In genomic region chr11:96827062-96827581, GRCm38 (mm10) we compare ENCODE assay signal across 8 mouse cellular contexts. TPM values are rescaled to one million over a fixed set of nuclear protein-coding genes. Genes with fewer than 3 reads are reported as not detected.
DNase-seq lines count a peak whose midpoint lies in the region; ATAC-seq and TF ChIP-seq lines count a peak whose summit lies in the region.

No protein-coding gene starts in this region.

- H3K4me1 ChIP-seq in CH12.LX (ENCODE audit: control insufficient read depth in 1 of 2, insufficient read depth in 2 of 2), result peaks cover 12 to 54% of the 10 kb centered on the region in 2 experiments
- peaks cover 40 to 65% of the 10 kb centered on the region in 2 experiments for H3K4me1 ChIP-seq in heart, embryonic 14.5 days (ENCODE audit: control insufficient read depth in 2 of 2, insufficient read depth in 2 of 2, low read length in 2 of 2)
- H3K4me1 ChIP-seq in neural tube, embryonic 15.5 days, result peaks cover 71% of the 10 kb centered on the region

- no peak for TF ChIP-seq RAD21 in CH12.LX (IDR thresholded peaks at IDR 0.05; ENCODE audit: low read depth, low read length)

- DNase-seq in adrenal gland, adult (ENCODE audit: inconsistent age in 2 of 2, low spot score in 1 of 2), result peak; percentile 55 to 73
- DNase-seq in adrenal gland, postnatal 14 days, result no peak
- DNase-seq in CH12.LX (ENCODE audit: extremely low read depth), result no peak
- DNase-seq in kidney, postnatal 10 days, result peak; percentile 68
- no peak for DNase-seq in layer of hippocampus, adult 8-10 months (ENCODE audit: low spot score in 2 of 2)
- no peak for DNase-seq in gastrocnemius, postnatal 10 days

- H3K27ac ChIP-seq in CH12.LX (ENCODE audit: insufficient read depth, low read depth), result peak overlapping the region; percentile 2; the same call in 1 of the 2 replicates
- H3K27ac ChIP-seq in heart, embryonic 14.5 days (replicated peaks in 1 of 2; ENCODE audit: control insufficient read depth in 1 of 2, insufficient read depth in 1 of 2, low read depth in 2 of 2, low read length in 2 of 2), result peak overlapping the region; percentile 55 to 99
- H3K27ac ChIP-seq in neural tube, embryonic 15.5 days (replicated peaks), result no peak overlapping the region

- no peaks in the 10 kb centered on the region for H3K9me3 ChIP-seq in CH12.LX (replicated peaks; ENCODE audit: low read length)
- no peaks in the 10 kb centered on the region for H3K9me3 ChIP-seq in heart, embryonic 14.5 days (ENCODE audit: control insufficient read depth, low read length)
- no peaks in the 10 kb centered on the region for H3K9me3 ChIP-seq in neural tube, embryonic 15.5 days (replicated peaks)

- peak overlapping the region; percentile 91 for H3K4me2 ChIP-seq in CH12.LX (ENCODE audit: insufficient read depth, low read depth, poor library complexity, severe bottlenecking)
- H3K4me2 ChIP-seq in heart, embryonic 14.5 days (ENCODE audit: low read length), result peak overlapping the region; percentile 98
- peak overlapping the region; percentile 94 for H3K4me2 ChIP-seq in neural tube, embryonic 15.5 days

- H3K9ac ChIP-seq in CH12.LX (ENCODE audit: insufficient read depth, low read depth), result peak overlapping the region; percentile 94
- H3K9ac ChIP-seq in heart, embryonic 14.5 days (ENCODE audit: low read length), result peak overlapping the region; percentile 92
- 0 out of 2 replicates have a peak overlapping the region, but pooled peaks have one; percentile 14 for H3K9ac ChIP-seq in neural tube, embryonic 15.5 days (replicated peaks)

- no peak for TF ChIP-seq EP300 in CH12.LX (IDR thresholded peaks at IDR 0.05; ENCODE audit: low read length)

- no peak for TF ChIP-seq CTCF in CH12.LX (conservative IDR thresholded peaks at IDR 0.05 in 1 of 2, IDR thresholded peaks at IDR 0.05 in 1 of 2; ENCODE audit: low read depth in 2 of 2, low read length in 2 of 2)

- peaks cover 16 to 33% of the 10 kb centered on the region in 2 experiments for H3K36me3 ChIP-seq in CH12.LX (replicated peaks in 1 of 2; ENCODE audit: control insufficient read depth in 1 of 2, insufficient read depth in 1 of 2, low read length in 1 of 2)
- peaks cover 28% of the 10 kb centered on the region for H3K36me3 ChIP-seq in heart, embryonic 14.5 days (ENCODE audit: control insufficient read depth, insufficient read depth, low read length)
- H3K36me3 ChIP-seq in neural tube, embryonic 15.5 days, result peaks cover 10% of the 10 kb centered on the region

- TF ChIP-seq POLR2A in CH12.LX (IDR thresholded peaks at IDR 0.05; ENCODE audit: low read depth, low read length), result no peak

- H3K27me3 ChIP-seq in CH12.LX (replicated peaks), result no peaks in the 10 kb centered on the region
- no peaks in the 10 kb centered on the region for H3K27me3 ChIP-seq in heart, embryonic 14.5 days (ENCODE audit: control insufficient read depth, insufficient read depth, low read length)
- no peaks in the 10 kb centered on the region for H3K27me3 ChIP-seq in neural tube, embryonic 15.5 days (replicated peaks)

- no peak for ATAC-seq in heart, embryonic 14.5 days (ENCODE audit: insufficient number of reproducible peaks, insufficient read depth, low FRiP score, low read depth)
- no peak for ATAC-seq in neural tube, embryonic 15.5 days (ENCODE audit: low FRiP score)

- dilution Hi-C loops in CH12.LX (cut with MboI; ENCODE audit: extremely low pct_ligation_motif_present, extremely low pct_unique_long_range_greater_than_20kb, low sequenced_read_pairs), result no loop called here

- H3K4me3 ChIP-seq in CH12.LX (replicated peaks in 1 of 3; ENCODE audit: low read depth in 2 of 3, low read length in 2 of 3, poor library complexity in 1 of 3), result peak overlapping the region; percentile 53 to 79 (median 78)
- peak overlapping the region; percentile 34 to 67 for H3K4me3 ChIP-seq in heart, embryonic 14.5 days (ENCODE audit: control insufficient read depth in 1 of 2, insufficient read depth in 1 of 2, low read depth in 1 of 2, low read length in 2 of 2)
- H3K4me3 ChIP-seq in neural tube, embryonic 15.5 days (replicated peaks), result no peak overlapping the region; the same call in 1 of the 2 replicates

- WGBS in heart, embryonic 14.5 days, result 53% methylated on average over 12 of the region's 12 CpGs
- 86% methylated on average over 12 of the region's 12 CpGs for WGBS in neural tube, embryonic 15.5 days

- in situ Hi-C loops in CH12.LX (cut with MboI; ENCODE audit: low pct_ligation_motif_present, low pct_unique_long_range_greater_than_20kb, low sequenced_read_pairs), result no loop called here

- H3K79me2 ChIP-seq in CH12.LX (replicated peaks; ENCODE audit: control insufficient read depth, extremely low read depth, insufficient read depth, poor library complexity, severe bottlenecking), result peaks cover 56% of the 10 kb centered on the region

TF ChIP-seq in CH12.LX, 34 proteins besides CTCF, POLR2A, EP300 and RAD21:
- TF ChIP-seq RCOR1 (conservative IDR thresholded peaks at IDR 0.05; ENCODE audit: low read depth, low read length) (no peak), ZC3H11A (IDR thresholded peaks at IDR 0.05; ENCODE audit: low read depth, low read length) (no peak), ELF1 (IDR thresholded peaks at IDR 0.05; ENCODE audit: low read depth, low read length) (no peak), TBP (conservative IDR thresholded peaks at IDR 0.05; ENCODE audit: low read depth, low read length) (no peak), ETS1 (conservative IDR thresholded peaks at IDR 0.05; ENCODE audit: low read depth, low read length) (no peak), ZKSCAN1 (IDR thresholded peaks at IDR 0.05; ENCODE audit: borderline replicate concordance, low read depth, low read length) (no peak), JUND (conservative IDR thresholded peaks at IDR 0.05; ENCODE audit: low read depth, low read length) (no peak), MXI1 (IDR thresholded peaks at IDR 0.05; ENCODE audit: low read depth, low read length) (no peak), MEF2A (IDR thresholded peaks at IDR 0.05; ENCODE audit: borderline replicate concordance, low read depth, low read length) (no peak)
TF ChIP-seq in CH12.LX: peak in this region for 0.

RNA-seq across cellular contexts. Expression of gene Nfe2l1, which starts 2.6 kb away (rescaled TPM):
- 362 and 371 TPM in 2 replicates for total RNA-seq in adrenal gland, postnatal 14 days (2021)
- total RNA-seq in CH12.LX (2012; rRNA removed) (113 and 169 TPM in 2 replicates), CH12.LX (2014; rRNA removed) (61.1 and 77.7 TPM in 2 replicates)
- 145 and 182 TPM in 2 replicates for polyA plus RNA-seq in CH12.LX (2012; ENCODE audit: insufficient read length, low read depth)
- polyA plus RNA-seq in heart, embryonic 14.5 days (2014; fragmentation: Nextera tagmentation; extraction: Ambion mirVana), result 49.7 and 55.1 TPM in 2 replicates
- polyA plus RNA-seq in neural tube, embryonic 15.5 days (2015; fragmentation: Nextera tagmentation; extraction: Ambion mirVana), result 71.8 and 78.2 TPM in 2 replicates
- 100 to 1,000 TPM; 234 to 271 (median 260) TPM for total RNA-seq in layer of hippocampus, adult 8-10 months (2022)
- 100 to 1,000 TPM; 194 to 201 TPM for total RNA-seq in gastrocnemius, postnatal 10 days (2021)

RNA-seq across cellular contexts. Expression of gene Copz2, which starts 22.5 kb away (rescaled TPM):
- 39.8 and 43.7 TPM in 2 replicates for total RNA-seq in adrenal gland, postnatal 14 days (2021)
- total RNA-seq in CH12.LX (2012; rRNA removed) (1.3 and 4.1 TPM in 2 replicates), CH12.LX (2014; rRNA removed) (0.28 and 0.35 TPM in 2 replicates)
- polyA plus RNA-seq in CH12.LX (2012; ENCODE audit: insufficient read length, low read depth), result 0.87 and 0.99 TPM in 2 replicates
- 134 and 141 TPM in 2 replicates for polyA plus RNA-seq in heart, embryonic 14.5 days (2014; fragmentation: Nextera tagmentation; extraction: Ambion mirVana)
- 29.2 and 42.0 TPM in 2 replicates for polyA plus RNA-seq in neural tube, embryonic 15.5 days (2015; fragmentation: Nextera tagmentation; extraction: Ambion mirVana)
- total RNA-seq in layer of hippocampus, adult 8-10 months (2022), result 10 to 100 TPM in 2 of 4 experiments, 1 to 10 TPM in 2; 8.2 to 11.6 (median 9.5) TPM
- 10 to 100 TPM; 47.2 to 55.1 TPM for total RNA-seq in gastrocnemius, postnatal 10 days (2021)

RNA-seq across cellular contexts. Expression of gene Cbx1, which starts 38.2 kb away (rescaled TPM):
- 69.8 and 78.1 TPM in 2 replicates for total RNA-seq in adrenal gland, postnatal 14 days (2021)
- 144 and 163 TPM in 2 replicates for total RNA-seq in CH12.LX (2012; rRNA removed)
- total RNA-seq in CH12.LX (2014; rRNA removed), result 115 and 138 TPM in 2 replicates
- polyA plus RNA-seq in CH12.LX (2012; ENCODE audit: insufficient read length, low read depth), result 223 and 251 TPM in 2 replicates
- 41.1 and 44.2 TPM in 2 replicates for polyA plus RNA-seq in heart, embryonic 14.5 days (2014; fragmentation: Nextera tagmentation; extraction: Ambion mirVana)
- polyA plus RNA-seq in neural tube, embryonic 15.5 days (2015; fragmentation: Nextera tagmentation; extraction: Ambion mirVana), result 60.9 and 69.5 TPM in 2 replicates
- total RNA-seq in layer of hippocampus, adult 8-10 months (2022), result 10 to 100 TPM; 40.1 to 52.0 (median 44.0) TPM
- 10 to 100 TPM; 45.4 to 58.1 TPM for total RNA-seq in gastrocnemius, postnatal 10 days (2021)

RNA-seq across cellular contexts. Expression of gene Snx11, which starts 49.8 kb away (rescaled TPM):
- 23.4 and 27.2 TPM in 2 replicates for total RNA-seq in adrenal gland, postnatal 14 days (2021)
- total RNA-seq in CH12.LX (2012; rRNA removed), result 153 and 173 TPM in 2 replicates
- total RNA-seq in CH12.LX (2014; rRNA removed), result 244 and 246 TPM in 2 replicates
- 208 and 217 TPM in 2 replicates for polyA plus RNA-seq in CH12.LX (2012; ENCODE audit: insufficient read length, low read depth)
- 4.3 and 6.1 TPM in 2 replicates for polyA plus RNA-seq in heart, embryonic 14.5 days (2014; fragmentation: Nextera tagmentation; extraction: Ambion mirVana)
- polyA plus RNA-seq in neural tube, embryonic 15.5 days (2015; fragmentation: Nextera tagmentation; extraction: Ambion mirVana), result 70.4 and 81.7 TPM in 2 replicates
- 10 to 100 TPM; 43.8 to 60.8 (median 54.1) TPM for total RNA-seq in layer of hippocampus, adult 8-10 months (2022)
- 10 to 100 TPM; 10.5 to 11.6 TPM for total RNA-seq in gastrocnemius, postnatal 10 days (2021)

Comparison
In these comparisons a context has a peak if more than half of its experiments do, and no peak if none do; other contexts are left out.
1. DNase-seq: peak in adrenal gland, adult (2 of 2) and kidney, postnatal 10 days (single experiment); none in adrenal gland, postnatal 14 days (single experiment), CH12.LX (single experiment), layer of hippocampus, adult 8-10 months (0 of 2) and gastrocnemius, postnatal 10 days (single experiment).
2. H3K9ac ChIP-seq: peak in every context shown above with its lines; median percentile 94 in CH12.LX; 92 in heart, embryonic 14.5 days; 14 in neural tube, embryonic 15.5 days.
3. Peak in every context shown above with its lines, with median percentiles within 50 percentile points of each other: H3K4me2 ChIP-seq.